Comparison of ENCODE assay signal across 7 mouse cellular contexts in the genomic region with DNA sequence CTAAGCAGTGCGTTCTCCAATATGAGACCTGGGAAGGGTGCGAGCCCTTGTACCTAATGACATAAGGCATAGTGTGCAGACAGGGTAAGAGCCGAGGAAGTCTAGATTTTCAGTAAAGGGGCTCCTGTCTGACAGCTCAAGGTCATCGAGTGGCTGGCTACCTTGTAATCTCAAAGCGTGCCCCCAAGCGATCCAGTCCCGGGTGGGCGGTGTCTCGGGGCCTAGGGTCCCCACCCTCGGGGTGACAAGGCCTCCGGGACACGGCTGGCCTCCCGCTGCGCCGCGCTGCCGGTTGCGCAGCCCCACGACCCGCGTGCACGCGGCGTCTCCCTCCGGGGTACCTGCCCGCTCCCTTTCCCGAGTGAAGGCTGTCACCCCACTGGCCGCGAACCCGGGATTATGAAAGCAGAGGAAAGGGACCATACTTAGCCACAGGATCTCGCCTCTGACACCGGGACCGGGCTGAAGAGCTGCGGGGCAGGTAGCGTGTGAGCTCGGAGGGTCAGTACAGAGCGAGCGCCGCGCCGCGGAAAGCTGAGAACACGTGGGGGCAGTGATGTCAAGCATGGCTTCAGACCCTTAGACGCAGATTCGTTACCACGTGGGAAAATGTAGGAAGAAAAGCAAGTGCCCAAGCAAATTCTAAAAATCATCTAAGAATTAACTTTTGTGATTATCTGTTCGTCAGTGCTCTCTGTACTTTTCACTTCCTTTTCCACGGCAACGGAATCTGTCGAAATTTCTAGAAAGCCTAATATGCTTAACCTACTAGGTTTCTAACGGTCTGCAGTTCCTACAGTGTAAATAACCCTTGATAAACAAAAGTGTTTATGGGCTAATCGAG. TPM values are rescaled to one million over a fixed set of nuclear protein-coding genes. Genes with fewer than 3 reads are reported as not detected.
DNase-seq lines count a peak whose midpoint lies in the region; ATAC-seq lines count a peak whose summit lies in the region.

A gene (minus strand): TSS at position 555 of the 844 bp plus-strand sequence.
A gene (plus strand): TSS at position 719 of the 844 bp plus-strand sequence.

- peak; percentile 64 for DNase-seq in adrenal gland, adult 8-10 months
- DNase-seq in embryo, embryonic 9.5 days (ENCODE audit: extremely low spot score), result peak; percentile 91
- peak; percentile 56 to 70 for DNase-seq in gastrocnemius, postnatal 36 days
- peak; percentile 88 to 89 for DNase-seq in left cerebral cortex, postnatal 25 days (ENCODE audit: low spot score in 2 of 2)
- DNase-seq in mesoderm, embryonic 11.5 days (ENCODE audit: low read depth, low spot score), result peak; percentile 81
- peak; percentile 69 to 72 for DNase-seq in right cerebral cortex, postnatal 36 days (ENCODE audit: low spot score in 2 of 2)

- WGBS in intestine, embryonic 16.5 days, result under 1% methylated on average over 52 of the region's 52 CpGs

- peak; percentile 93 for ATAC-seq in intestine, embryonic 16.5 days

- H3K9me3 ChIP-seq in intestine, embryonic 16.5 days (ENCODE audit: control insufficient read depth, low read length), result no peaks in the 10 kb centered on the region

- H3K27ac ChIP-seq in intestine, embryonic 16.5 days (ENCODE audit: low read length), result peak within 1 kb of the TSS; percentile 73

- peak within 1 kb of the TSS; percentile 97 for H3K9ac ChIP-seq in intestine, embryonic 16.5 days (ENCODE audit: low read depth, low read length)

- H3K27me3 ChIP-seq in intestine, embryonic 16.5 days (replicated peaks; ENCODE audit: control insufficient read depth, insufficient read depth, low read length), result no peaks in the 10 kb centered on the region

- peaks cover 5% of the 10 kb centered on the region for H3K36me3 ChIP-seq in intestine, embryonic 16.5 days (ENCODE audit: control insufficient read depth, insufficient read depth, low read length)

- H3K4me3 ChIP-seq in intestine, embryonic 16.5 days (ENCODE audit: low read length), result peak within 1 kb of the TSS; percentile 99

- peak within 1 kb of the TSS; percentile 94 for H3K4me2 ChIP-seq in intestine, embryonic 16.5 days (ENCODE audit: low read depth, low read length)

- peaks cover 9% of the 10 kb centered on the region for H3K4me1 ChIP-seq in intestine, embryonic 16.5 days (ENCODE audit: control insufficient read depth, insufficient read depth, low read length)

- intact Hi-C loops in gastrocnemius, postnatal 36 days (cut with DNase I), result loop anchor here (2.0 kb wide), 1 partner anchor 168 kb away; no protein-coding TSS in a partner anchor
- intact Hi-C loops in left cerebral cortex, postnatal 25 days (cut with DNase I), result no loop called here

RNA-seq across cellular contexts. Expression of the first gene that starts in this region (rescaled TPM):
- total RNA-seq in adrenal gland, adult 8-10 months (2022), result 10 to 100 TPM; 49.0 to 68.2 (median 57.4) TPM
- 10 to 100 TPM; 21.0 to 26.9 TPM for total RNA-seq in gastrocnemius, postnatal 36 days (2021)
- polyA plus RNA-seq in intestine, embryonic 16.5 days (2015; fragmentation: Nextera tagmentation; extraction: Ambion mirVana), result 101 TPM in 2 replicates
- 10 to 100 TPM; 58.0 to 62.5 TPM for total RNA-seq in left cerebral cortex, postnatal 25 days (2021)

RNA-seq across cellular contexts. Expression of the second gene that starts in this region (rescaled TPM):
- 10 to 100 TPM; 11.9 to 18.6 (median 13.6) TPM for total RNA-seq in adrenal gland, adult 8-10 months (2022)
- 1 to 10 TPM; 3.1 to 3.5 TPM for total RNA-seq in gastrocnemius, postnatal 36 days (2021)
- polyA plus RNA-seq in intestine, embryonic 16.5 days (2015; fragmentation: Nextera tagmentation; extraction: Ambion mirVana), result 7.3 and 11.0 TPM in 2 replicates
- total RNA-seq in left cerebral cortex, postnatal 25 days (2021), result 1 to 10 TPM; 5.2 TPM

Comparison
In these comparisons a context has a peak if more than half of its experiments do, and no peak if none do; other contexts are left out.
1. Peak in every context shown above with its lines: DNase-seq, ATAC-seq, H3K4me3 ChIP-seq and H3K27ac ChIP-seq.